Mouse (Mus musculus) embryo, embryonic 10.5 days (tissue): ENCODE data around the gene Sfmbt2.
A peak's percentile ranks its signal among the peaks of the same experiment; 100 is the strongest.
"Not testable (repeated sequence)": the region's sequence is repeated elsewhere in the genome, so short reads cannot be mapped to it uniquely, and the experiment has no call there.

Source experiments
- DNase-seq: peaks from one replicate; pipeline ENCODE4 v3.0.0-alpha.2; 2015; ENCODE audit warnings: low spot score

The Sfmbt2 gene

DNA sequence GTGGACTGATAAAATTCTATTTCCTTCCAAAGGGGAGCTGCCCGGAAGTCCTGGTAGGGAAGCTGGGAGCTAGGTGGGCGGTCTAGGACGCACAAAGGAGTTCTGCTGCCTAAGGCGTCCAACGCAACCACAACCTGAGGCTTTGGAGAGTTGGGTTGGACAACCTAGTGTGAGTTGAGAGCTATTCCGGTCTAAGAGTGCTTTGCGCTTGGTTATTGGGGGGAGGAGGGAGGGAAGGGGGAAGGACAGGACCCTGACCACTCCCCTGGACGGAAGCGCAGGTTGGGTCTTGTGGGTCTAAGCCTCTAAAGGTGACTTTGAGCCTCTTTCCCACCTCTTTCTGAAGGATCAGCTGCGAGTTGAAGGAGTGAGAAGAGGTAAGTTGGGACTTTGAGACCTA, at the start of gene Sfmbt2:
Sfmbt2 (plus strand) TSS at position 335 of the 400 bp plus-strand sequence.
- peak; percentile 42 for DNase-seq

DNA sequence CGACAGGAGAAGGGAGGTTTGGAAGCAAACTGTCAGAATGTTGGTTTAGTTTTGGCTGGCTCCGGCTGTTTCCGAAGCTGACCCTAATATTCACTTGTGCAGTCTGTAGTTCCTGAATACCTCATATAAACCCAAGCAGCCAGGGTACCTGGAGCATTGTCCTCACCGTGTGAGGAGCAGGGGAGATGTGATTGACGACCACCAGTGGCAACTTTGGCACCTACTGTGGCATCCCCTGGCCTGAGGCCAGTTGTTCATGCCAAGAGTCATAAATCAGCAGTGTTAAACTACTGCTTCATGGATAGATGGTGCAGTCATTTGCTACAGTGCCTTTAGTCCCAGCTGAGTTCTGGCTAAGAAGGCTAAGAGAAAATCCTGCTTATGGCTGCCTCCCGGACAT, 49.2 kb upstream of the Sfmbt2 start:
- no peak for DNase-seq

DNA sequence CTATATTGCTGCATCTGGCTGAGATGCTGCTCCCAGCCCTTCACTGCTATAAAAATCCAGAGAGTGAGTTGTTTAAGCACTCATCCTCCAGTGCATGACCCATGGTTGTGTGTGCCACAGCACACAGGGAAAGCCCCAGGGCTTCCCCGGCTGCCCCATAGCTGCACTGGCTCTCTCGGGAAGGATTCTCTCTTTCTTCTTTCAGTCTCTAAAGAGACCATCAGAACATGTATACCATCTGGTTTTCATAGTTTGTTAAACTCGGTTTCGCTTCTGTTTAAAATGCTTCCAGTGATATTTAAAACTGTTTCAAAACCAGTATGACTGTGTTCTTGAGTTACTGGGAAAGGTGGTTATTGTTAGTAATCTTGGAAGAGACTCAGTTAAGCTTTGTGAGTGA, 47.1 kb upstream of the Sfmbt2 start:
- DNase-seq: no peak

DNA sequence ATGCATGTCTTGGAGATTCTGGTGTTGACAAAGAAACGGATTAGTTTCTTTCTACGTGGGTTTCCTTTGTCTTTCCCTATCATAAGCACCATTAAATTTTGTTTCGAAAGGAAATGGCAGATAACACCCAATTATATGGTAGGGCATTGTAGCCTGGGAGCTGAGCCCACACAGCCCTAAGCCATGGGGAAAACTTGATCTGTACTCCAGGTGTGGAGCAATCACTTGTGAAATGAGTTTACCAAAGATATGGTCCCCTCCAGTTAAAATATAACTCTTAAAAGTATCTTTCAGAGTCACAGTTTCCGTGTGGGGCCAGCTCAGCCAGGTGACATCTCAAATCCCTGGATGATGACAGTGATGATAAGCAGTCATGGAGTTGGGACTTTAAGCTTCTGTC, 45.3 kb upstream of the Sfmbt2 start:
- DNase-seq: no peak

DNA sequence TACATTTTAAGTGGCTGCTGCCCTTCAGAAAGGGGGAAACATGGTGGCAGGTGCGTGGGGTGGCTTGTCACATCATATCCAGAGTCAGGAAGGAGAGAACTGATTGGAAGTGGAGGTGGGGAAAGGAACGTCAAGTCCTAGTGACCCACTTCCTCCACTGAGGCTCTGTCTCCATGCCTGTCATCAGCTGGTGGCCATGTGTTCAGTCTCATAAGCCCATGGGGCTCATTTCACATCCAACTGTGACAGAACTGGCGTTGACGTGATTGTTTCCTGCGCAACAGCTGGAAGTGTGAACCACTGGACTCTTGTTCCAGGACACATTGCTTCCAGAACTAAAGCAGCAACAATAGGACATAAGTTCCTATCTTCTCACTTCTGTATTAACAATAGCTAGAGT, 40.1 kb upstream of the Sfmbt2 start:
- peak; percentile 18 for DNase-seq

DNA sequence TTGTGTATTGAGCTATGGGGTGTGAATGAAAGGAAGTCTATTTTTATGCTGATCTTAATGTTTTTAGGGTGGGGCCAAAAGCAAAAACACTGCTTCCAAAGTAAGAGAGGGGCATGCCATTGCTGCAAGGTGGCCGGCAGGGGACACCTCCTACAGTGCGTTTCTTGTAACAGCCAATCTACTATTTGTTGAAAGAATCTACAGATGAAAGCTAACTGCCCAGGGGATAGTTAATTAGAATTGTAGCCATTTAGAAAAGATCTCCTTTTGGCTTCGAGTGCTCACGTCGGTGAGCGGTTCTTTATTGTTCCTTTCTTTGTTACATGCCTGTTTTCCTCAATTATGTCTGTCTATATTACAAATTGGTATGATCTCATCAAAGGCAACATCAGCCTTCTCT, 36.0 kb upstream of the Sfmbt2 start:
- DNase-seq: no peak

DNA sequence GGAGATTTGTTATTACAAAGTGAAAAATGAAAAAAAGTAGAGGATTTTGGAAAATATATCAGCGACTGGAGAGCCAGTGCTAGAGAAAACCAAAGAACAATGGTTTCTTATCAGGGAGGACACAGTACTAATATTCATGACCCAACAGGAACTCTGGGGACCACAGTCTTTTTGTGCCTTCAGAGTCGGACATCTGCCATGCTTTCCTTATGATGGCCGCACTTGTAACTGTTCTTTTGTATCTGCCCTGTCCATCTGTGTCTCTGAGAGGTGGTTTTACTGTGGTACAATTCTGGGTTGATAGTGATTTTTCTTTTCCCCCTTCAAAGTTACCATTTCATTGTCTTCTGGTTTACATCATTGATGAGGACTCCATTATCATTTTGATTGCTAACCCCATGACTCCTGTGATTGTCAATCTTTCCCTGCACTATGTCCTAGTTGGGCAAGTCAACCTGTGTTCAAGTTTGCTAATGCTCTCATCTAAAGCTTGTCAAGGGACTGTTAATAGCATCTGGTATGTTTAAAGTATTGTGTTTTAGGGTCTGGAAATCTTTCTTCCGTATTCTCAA, 35.2 kb upstream of the Sfmbt2 start:
- DNase-seq: no peak

DNA sequence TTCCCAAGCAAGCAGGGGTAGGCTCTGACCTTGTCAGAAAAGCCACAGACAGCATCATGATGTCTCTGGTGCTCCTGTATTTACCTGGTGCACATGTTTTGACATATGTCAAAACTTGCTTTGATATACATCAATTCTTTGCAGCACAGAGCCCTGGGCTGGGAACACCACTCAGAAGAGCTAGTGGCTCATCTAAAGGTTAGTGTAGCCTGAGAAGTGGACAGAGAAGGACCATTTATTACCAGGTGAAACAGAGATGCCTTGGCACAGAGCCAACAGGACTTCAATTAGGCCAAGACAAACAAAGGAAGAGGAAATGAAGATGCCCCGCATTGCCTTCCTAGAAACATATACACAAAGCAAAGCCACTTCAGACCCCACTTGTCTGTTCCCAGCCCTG, 30.3 kb upstream of the Sfmbt2 start:
- DNase-seq: no peak

DNA sequence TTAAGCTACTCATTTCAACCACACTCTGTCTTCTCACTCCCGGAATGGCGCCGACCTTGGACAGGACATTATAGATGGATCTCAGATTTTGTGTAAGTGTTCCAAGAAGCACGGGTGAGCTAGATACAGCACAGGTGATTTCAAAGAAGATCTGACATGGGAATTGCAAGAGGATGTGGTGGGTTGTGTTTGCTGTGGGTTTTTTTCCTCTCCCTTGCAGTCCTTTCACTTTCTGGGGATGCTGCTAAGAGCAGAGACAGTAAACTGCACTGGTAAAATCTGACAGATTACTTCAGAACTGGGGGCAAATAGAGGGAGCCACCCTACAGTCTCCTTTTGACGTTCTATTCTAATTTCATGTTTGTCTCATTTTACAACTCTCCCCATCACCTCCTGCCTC, 26.8 kb upstream of the Sfmbt2 start:
- DNase-seq: no peak

DNA sequence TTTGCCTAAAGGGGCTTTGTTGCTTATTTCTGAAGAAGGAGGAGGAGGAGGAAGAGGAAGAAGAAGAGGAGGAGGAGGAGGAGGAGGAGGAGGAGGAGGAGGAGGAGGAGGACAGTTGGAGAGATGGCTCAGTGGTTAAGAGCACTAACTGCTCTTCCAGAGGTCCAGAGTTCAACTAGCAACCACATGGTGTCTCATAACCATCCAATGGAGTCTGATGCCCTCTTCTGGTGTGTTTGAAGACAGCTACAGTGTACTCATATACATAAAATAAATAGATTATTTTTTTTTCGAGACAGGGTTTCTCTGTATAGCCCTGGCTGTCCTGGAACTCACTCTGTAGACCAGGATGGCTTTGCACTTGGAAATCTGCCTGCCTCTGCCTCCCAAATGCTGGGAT, 26.2 kb upstream of the Sfmbt2 start:
- DNase-seq: not testable (repeated sequence)

DNA sequence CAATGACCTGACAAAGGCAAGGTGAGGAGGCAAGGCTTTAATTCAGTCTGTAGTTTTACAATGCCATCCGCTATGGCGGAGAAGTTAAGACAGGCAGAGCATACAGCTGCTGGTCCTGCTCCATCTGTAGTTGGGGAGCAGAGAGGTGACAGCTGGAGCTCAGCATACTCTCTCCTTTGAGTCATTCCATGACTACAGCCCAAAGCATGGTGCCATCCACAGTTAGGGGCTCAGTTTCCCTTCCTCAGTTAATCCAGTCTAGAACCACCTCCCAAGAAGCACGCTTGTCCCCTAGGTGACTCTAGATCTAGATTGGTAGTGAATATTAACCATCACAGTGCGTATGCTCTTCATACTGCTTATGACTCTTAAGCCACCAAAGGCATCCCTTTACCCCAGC, 23.1 kb upstream of the Sfmbt2 start:
- no peak for DNase-seq

DNA sequence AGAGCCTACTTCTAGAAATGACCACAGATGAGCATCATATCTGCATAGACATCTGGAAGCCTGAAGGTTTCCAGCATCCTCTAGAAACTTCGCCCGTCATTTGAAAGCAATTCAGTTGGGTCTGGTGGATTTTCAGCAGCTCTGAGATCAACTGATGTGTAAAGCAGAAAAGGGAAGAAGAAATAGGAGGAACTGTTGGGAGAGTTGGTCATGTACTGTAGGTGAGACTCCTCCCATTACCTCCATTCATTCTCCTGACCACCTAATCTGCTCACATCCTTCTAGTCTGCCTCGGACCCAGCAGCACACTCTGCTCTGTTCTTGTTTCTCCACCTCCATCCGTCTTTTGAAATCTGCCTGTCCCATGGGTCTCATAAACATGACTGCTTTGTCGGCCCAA, 22.3 kb upstream of the Sfmbt2 start:
- no peak for DNase-seq

DNA sequence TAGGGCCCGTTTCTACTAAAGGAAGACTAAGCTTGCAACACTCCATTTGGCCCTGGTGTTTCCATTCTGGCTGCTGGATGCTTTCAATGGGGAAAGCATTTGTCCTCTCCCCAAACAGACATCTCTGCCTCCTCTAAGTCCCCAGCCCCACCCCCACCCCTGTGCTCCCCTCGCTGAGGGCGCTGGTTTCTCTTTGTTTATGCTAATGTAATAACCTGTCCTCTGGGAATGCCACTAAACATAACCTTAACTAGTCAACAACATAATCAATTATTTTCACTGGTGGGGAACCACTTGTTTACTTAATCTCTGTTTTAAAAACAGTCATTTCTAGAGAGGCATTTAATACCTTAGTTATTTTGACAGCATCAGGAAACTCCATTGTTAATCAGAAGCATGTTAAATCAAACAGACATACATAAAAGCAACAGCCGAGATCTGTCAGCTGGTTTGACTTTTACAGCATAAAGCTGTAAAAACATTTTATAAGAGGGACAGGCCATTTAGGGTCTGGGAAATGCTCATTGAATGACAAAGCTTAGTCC, 20.0 kb upstream of the Sfmbt2 start:
- DNase-seq: peak; percentile 30

DNA sequence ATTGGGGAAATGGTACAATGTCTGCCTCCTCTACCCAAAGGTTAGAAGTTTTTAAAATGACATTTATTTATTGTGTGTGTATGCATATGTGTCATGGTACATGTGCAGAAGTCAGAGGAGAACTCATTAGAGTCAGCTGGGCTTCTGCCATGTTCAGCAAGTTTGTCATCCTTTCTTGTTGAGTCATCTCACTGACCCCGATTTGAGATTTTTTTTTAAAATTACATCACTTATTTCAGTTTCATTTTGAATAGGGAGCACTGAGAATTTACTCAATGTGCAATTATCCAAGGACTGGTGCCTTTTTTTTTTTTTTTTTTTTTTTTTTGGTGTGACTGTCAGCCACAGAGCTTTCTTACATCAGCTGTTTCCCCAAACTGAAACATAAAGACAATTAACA, 19.2 kb upstream of the Sfmbt2 start:
- DNase-seq: no peak

DNA sequence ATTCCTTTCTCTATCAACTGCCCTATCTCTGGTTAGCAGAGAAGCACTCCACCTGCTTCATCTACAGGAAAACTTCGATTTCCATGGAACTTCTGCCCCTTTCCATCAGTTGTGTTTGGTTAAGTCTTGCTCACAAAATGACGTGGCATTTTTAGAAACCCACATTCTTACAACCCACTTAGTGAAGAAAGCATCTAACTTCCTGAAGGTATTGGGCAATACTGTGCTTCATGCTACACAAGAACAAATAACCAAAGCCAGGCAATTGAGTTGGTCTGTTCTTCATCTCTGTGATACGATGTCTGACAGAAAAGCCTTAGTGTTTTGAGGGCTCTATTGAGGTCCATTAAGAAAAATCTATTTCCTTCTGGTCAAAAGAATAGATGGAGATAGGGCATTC, 17.4 kb upstream of the Sfmbt2 start:
- DNase-seq: no peak

DNA sequence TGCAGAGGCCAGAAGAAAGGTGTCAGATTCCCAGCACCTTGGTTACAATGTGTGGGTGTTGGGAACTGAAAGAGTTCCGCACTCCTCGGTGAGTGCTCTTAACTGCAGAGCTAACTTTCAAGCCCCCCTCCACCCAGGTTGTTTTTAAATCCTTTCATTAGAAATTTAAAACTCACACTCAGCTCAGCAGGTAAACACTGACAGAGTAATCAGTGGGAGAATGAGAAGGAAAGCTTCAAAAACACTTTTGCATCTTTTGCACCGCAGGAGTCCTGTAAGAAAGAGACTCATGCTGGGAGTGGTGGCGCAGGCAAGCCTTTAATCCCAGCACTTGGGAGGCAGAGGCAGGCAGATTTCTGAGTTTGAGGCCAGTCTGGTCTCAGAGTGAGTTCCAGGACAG, 16.4 kb upstream of the Sfmbt2 start:
- no peak for DNase-seq

DNA sequence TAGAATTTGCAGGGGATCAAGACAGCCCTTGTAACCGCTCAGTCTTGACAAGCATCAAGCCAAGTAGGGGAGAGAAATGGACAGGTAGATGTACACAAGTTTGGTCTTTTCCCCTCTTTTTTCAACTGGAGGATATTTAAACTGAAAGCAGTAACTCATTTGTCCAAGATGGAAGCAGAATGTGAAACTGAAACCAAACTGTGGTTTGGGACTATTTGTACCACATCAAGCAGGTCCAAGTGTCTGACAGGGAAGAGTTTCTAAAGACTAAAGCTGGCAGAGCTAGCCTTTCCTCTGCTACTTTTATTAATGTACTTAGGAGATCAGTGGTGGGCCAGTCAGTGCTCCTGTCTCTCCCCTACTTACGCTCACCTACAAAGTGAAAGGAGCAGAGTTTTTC, 10.4 kb upstream of the Sfmbt2 start:
- DNase-seq: no peak

DNA sequence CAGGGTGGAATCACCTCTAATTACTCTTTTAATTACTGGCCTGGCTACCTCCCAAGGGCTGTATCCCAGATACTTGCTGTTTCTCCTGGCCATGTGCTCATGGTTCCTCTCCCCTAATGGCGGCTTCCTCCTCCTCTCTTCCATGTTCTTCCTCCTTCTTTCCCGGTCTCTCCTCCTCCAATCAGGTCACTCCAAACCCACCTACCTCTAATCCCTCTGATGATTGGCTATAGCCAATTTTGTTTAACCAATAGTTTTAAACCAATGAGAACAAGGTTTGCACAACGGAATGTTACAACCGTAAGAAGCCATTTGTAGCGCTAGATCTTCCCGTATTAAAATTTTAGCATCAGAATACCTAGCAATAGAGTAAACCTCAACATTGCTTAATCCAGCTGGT, 5.2 kb upstream of the Sfmbt2 start:
- DNase-seq: no peak

DNA sequence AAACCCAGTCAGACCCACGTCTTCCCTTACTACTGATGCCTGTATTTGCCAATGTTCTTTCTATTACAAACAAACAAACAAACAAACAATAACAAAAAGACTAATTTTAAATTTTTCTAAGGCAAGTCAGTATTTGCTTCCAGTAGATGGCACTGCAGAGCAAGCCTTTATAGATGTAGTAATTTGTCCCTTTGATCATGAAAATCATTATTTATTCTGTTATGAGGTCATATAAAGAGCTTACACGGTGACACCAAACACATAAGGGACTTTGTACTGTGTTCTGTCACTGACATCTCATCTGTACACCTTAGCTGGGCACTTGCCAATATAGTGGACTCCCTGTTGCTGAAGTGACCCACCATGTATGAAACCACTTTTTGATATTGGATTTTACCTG, 4.0 kb upstream of the Sfmbt2 start:
- peak; percentile 27 for DNase-seq

DNA sequence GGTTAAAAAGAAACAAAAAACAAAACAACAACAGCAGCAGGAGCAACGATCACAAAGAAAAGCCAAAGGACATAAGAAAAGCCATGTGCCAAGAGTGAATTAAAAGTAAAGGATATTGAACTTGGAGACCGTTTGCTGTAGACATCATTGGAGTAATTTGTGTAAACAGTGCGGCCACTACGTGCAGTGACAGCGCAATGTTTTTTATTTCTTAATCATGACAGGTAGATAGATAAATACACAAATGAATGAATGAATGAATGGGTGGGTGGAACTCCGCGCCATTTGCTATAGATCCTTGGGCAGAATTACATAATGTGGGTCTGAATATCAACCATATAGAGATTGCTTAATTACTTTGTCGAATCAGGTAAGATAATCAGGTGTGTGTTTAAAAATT, 634 bp upstream of the Sfmbt2 start:
- DNase-seq: peak; percentile 22

DNA sequence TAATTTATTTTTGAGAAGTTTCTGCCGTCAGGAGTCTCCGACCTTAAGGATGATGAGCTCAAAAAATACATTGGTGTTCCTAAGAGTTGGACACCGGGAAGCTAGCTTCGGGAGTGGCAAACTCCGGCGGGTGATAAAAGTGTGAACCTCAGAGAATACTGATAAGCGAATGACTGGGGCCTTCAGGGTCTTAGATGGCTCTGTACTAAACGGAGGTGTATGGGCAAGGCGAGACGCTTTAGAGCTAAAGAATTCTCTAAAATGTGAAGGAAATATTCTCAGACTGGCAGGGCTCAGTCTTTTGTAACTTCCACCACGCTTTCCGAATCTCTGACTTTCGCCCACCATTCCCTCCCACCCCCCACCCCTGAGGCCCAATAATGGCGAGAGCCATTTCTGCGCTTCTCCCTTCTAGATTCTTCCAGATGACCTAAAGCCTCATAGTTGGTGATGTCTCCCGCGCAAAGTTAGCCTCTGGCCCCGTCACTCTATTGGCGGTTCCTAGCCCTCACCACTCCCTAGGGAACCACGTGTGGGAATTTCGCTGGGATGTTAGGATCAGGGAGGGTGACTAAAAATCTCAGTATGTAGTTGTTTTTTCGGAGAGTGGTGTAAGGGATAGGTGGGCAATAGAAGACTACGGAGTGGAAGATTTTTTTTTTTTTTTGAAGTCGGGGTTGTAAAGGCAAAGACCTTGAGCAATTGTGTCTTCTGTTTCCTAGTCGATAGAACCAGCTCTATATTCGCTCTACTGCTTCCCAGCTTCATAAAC, 563 bp downstream of the Sfmbt2 start:
- no peak for DNase-seq

DNA sequence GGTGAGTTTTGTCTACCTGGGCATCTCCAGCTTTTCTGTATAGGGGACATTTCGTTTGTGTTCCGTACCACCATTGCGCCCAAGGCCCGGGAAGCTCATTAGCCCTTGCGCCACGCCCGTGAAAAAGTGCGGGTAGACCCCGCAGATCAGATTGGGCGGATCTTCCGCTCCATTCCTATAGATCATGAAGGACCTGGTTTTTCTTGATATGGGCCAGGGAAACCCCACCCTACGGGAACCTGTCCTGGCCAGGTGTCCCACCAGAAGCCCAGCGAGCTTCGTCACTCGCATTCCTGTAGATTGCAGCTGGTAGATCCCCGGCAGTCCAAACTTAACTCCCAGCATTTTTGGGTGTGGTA, 1.1 kb downstream of the Sfmbt2 start:
- DNase-seq: peak; percentile 46

DNA sequence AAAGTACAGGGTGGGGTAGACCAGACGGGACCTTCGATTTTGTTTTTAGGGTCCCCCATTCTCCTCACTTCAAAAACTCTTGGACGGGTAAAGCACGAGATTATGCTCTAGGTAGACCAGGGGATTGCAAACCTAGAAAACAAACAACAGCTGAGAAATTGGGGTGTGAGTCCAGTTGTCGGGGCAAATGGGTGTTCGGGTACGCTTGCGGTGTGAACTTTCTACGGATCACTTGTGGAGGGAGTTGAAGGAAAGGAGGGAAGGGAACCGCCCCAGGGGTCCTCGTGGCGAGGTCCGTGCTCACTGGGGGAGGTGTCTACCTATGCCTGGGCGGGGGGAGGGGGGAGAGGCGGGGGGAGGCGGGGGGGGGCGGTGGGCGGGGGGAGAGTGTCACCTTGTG, 1.6 kb downstream of the Sfmbt2 start:
- peak; percentile 22 for DNase-seq

DNA sequence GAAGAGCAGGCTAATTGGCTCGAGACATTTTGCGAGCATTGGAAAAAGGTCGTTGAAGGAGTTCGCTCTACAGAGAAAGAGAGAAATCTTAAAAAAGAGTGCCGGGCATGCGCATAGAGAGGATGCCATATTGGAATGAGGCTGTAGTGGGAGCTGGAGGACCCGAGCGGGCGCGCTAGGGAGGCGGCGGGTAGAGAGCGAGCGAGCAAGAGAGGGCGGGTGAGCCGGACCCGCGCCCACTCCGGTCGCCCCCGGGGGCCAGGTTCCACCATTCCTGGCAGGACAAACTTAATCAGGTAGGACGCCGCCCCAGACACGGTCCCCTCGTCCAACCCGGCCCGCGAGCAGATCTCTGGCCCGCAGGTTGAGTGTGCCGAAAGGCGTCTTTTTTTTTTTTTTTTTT, 2.0 kb downstream of the Sfmbt2 start:
- DNase-seq: peak; percentile 88
